Mouse (Mus musculus) stomach, postnatal 0 days (tissue): ENCODE measurements around the gene Arhgap4. TPM values are rescaled to one million over a fixed set of nuclear protein-coding genes. Genes with fewer than 3 reads are reported as not detected.

Source experiments
- ATAC-seq: fragments of 200-750 bp; cut with Nextera tagmentation; 2 replicates; pipeline ENCODE4 v1.8.0; 2017; ENCODE audit not compliant: low FRiP score, low TSS enrichment
- DNase-seq: peaks from one replicate; pipeline ENCODE4 v3.0.0-alpha.2; 2016; ENCODE audit warnings: low spot score
- H3K27ac ChIP-seq: fragments of 300-500 bp; sonication (generic); replicated peaks from 2 replicates; pipeline ENCODE4 v1.5.1; 2014; ENCODE audit warnings: mild to moderate bottlenecking, control low read depth
- H3K27me3 ChIP-seq: fragments of 300-500 bp; sonication (generic); 2 replicates; pipeline ENCODE4 v1.6.1; 2014; ENCODE audit warnings: low read length; ENCODE audit not compliant: control insufficient read depth, insufficient read depth
- H3K36me3 ChIP-seq: fragments of 300-500 bp; sonication (generic); 2 replicates; pipeline ENCODE4 v1.6.1; 2014; ENCODE audit warnings: low read length, mixed read lengths; ENCODE audit not compliant: control insufficient read depth, insufficient read depth
- H3K4me1 ChIP-seq: fragments of 300-500 bp; sonication (generic); replicated peaks from 2 replicates; pipeline ENCODE4 v1.6.1; 2014; ENCODE audit warnings: antibody characterized with exemption; ENCODE audit not compliant: control insufficient read depth, insufficient read depth
- H3K4me2 ChIP-seq: fragments of 300-500 bp; sonication (generic); replicated peaks from 2 replicates; pipeline ENCODE4 v1.6.1; 2014; ENCODE audit warnings: low read depth, mild to moderate bottlenecking, control low read depth, moderate library complexity
- H3K4me3 ChIP-seq: fragments of 300-500 bp; sonication (generic); 2 replicates; pipeline ENCODE4 v1.5.1; 2014; ENCODE audit warnings: low read depth, low read length, control low read depth
- H3K9ac ChIP-seq: fragments of 300-500 bp; sonication (generic); 2 replicates; pipeline ENCODE4 v1.6.1; 2014; ENCODE audit warnings: mild to moderate bottlenecking, low read length, control low read depth, mixed read lengths
- H3K9me3 ChIP-seq: fragments of 300-500 bp; sonication (generic); 2 replicates; pipeline ENCODE4 v1.6.1; 2016; ENCODE audit warnings: low read length; ENCODE audit not compliant: control insufficient read depth
- CTCF ChIP-seq: IDR thresholded peaks from 2 replicates; pipeline ENCODE4 v1.5.1; 2016; ENCODE audit warnings: antibody characterized with exemption, low read depth, mild to moderate bottlenecking, moderate library complexity
- EP300 ChIP-seq: optimal IDR thresholded peaks from 2 replicates; pipeline ENCODE3; 2016; ENCODE audit warnings: antibody characterized with exemption
- WGBS: fragments of 180-500 bp; shearing (Covaris S2); extraction: QIAGEN DNeasy Blood & Tissue Kit; methylation state at CpG from one replicate; pipeline ENCODE4 v1.1.7; 2014; 5-methylcytosine and 5-hydroxymethylcytosine counted together
- polyA plus RNA-seq: library from polyadenylated mRNA; unstranded; fragments of >200 nt; fragmentation: Nextera tagmentation; extraction: Ambion mirVana; gene quantifications from 2 replicates; pipeline ENCODE4 v1.2.1, GENCODE M21; 2015

The Arhgap4 gene
- polyA plus RNA-seq, 1 experiment from 2014 or later: 1.2 TPM

DNA sequence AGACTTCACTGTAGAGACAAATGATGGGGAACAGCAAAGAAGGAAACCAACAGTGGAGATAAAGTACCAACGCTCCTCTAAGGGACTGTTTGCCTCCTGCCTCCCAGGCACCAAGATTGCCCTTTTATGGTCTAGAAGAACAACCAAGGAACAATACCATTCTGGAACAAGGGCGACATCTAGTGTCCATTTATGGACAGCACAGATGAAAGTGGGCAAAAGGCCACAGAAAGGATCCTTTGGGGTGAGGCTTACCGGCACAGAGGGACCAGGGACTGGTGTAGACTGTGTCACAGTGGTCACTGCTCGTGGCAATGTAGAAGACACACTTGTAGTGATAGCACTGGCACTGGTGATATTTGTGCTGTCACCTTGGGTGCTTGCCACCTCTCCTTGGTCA, 27.0 kb upstream of the Arhgap4 start:
- H3K4me2 ChIP-seq: no peak overlapping the region
- TF ChIP-seq CTCF: peak; percentile 90
- TF ChIP-seq EP300: no peak
- DNase-seq (peak; percentile 44), ATAC-seq (peak; percentile 67)
- no peaks in the 10 kb centered on the region for H3K27me3 ChIP-seq
- no peak overlapping the region for H3K9ac ChIP-seq
- H3K4me3 ChIP-seq: no peak overlapping the region
- peaks cover 5% of the 10 kb centered on the region; the same call in 1 of the 2 replicates for H3K36me3 ChIP-seq
- WGBS: 26% methylated on average over 4 of the region's 4 CpGs
- H3K27ac ChIP-seq: peak overlapping the region; percentile 56; the same call in 1 of the 2 replicates
- no peaks in the 10 kb centered on the region for H3K9me3 ChIP-seq
- H3K4me1 ChIP-seq: no peaks in the 10 kb centered on the region

- Histone ChIP-seq H3K9ac (no peak overlapping the region), H3K36me3 (peaks cover 5% of the 10 kb centered on the region; the same call in 1 of the 2 replicates), H3K9me3 (no peaks in the 10 kb centered on the region), H3K27me3 (no peaks in the 10 kb centered on the region), H3K27ac (no peak overlapping the region), H3K4me2 (no peak overlapping the region), H3K4me1 (no peaks in the 10 kb centered on the region), H3K4me3 (no peak overlapping the region)
- TF ChIP-seq EP300 (no peak), CTCF (no peak)
- WGBS: 74% methylated on average over 6 of the region's 6 CpGs
- DNase-seq: no peak
- ATAC-seq: no peak
Observed at GRCm38 (mm10) chrX:73946896-73947295, 25.2 kb upstream of the Arhgap4 start.

DNA sequence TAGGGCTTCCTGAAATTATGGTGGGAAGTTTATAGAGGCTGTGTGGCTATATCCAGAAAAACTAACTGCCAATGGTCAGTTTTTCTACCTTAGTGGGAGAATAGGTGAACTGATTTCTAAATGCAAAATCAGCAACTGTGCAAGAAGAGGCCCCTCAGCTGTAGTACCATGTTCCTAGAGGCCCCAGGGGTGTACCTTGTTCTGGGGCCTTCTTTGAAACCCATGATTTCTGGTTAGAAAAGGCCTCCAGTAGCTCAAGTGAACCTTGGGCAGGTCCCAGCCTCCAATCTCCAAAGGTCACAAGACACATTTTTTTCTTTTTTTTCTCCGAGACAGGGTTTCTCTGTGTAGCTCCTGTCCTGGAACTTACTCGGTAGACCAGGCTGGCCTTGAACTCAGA, 20.6 kb upstream of the Arhgap4 start:
- Histone ChIP-seq H3K9ac (no peak overlapping the region), H3K36me3 (peaks cover 2% of the 10 kb centered on the region; the same call in 1 of the 2 replicates), H3K9me3 (no peaks in the 10 kb centered on the region), H3K4me1 (no peaks in the 10 kb centered on the region), H3K4me2 (no peak overlapping the region), H3K27me3 (no peaks in the 10 kb centered on the region), H3K4me3 (no peak overlapping the region), H3K27ac (no peak overlapping the region)
- ATAC-seq (no peak), DNase-seq (no peak)
- no peak for TF ChIP-seq CTCF
- no peak for TF ChIP-seq EP300
- WGBS: 60% methylated on average over 2 of the region's 2 CpGs

DNA sequence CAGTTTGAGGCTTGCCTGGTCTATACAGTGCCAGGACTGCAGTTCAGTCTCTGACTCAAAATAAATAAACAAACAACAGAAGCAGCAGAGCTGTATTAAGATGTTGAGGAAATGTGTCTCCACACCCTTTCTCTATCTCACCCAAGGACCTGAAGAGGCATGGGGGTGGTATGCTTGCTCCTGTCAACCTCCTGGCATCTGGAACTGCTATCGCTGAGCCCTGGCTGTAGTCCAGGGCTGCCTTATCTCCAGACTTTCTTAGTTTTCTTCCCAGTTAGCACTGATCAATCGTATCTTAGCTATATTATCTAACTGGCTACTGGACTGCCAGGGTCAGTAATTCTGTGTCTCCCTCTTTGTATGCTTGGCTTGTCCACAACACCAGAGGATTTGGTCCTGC, 20.2 kb upstream of the Arhgap4 start:
- no peaks in the 10 kb centered on the region for H3K27me3 ChIP-seq
- no peaks in the 10 kb centered on the region for H3K9me3 ChIP-seq
- TF ChIP-seq CTCF: no peak
- no peak for TF ChIP-seq EP300
- no peak overlapping the region for H3K4me3 ChIP-seq
- no peak overlapping the region for H3K9ac ChIP-seq
- no peak overlapping the region for H3K4me2 ChIP-seq
- ATAC-seq (no peak), DNase-seq (no peak)
- H3K4me1 ChIP-seq: no peaks in the 10 kb centered on the region
- H3K36me3 ChIP-seq: peaks cover 2% of the 10 kb centered on the region; the same call in 1 of the 2 replicates
- H3K27ac ChIP-seq: no peak overlapping the region
- 53% methylated on average over 2 of the region's 2 CpGs for WGBS

DNA sequence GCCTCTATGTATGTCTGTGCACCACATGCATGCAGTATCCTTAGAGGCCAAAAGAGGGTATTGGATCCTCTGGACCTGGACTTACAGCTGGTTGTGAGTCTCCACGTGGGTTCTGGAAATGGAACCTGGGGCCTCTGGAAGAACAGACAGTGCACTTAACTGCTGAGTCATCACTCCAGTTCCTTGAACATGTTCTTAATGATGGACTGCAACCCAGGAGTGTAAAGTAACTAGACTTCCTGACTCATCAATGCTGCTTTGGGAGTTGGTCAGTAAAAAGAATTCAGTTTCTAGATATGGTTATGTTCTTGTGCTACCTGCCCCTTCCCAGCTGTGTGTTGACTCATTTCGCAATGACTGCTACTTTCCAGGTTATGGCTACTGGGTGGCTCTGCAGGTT, 10.2 kb upstream of the Arhgap4 start:
- Histone ChIP-seq H3K9me3 (no peaks in the 10 kb centered on the region), H3K36me3 (no peaks in the 10 kb centered on the region), H3K4me1 (no peaks in the 10 kb centered on the region), H3K27me3 (no peaks in the 10 kb centered on the region), H3K4me2 (no peak overlapping the region), H3K27ac (no peak overlapping the region), H3K4me3 (no peak overlapping the region), H3K9ac (no peak overlapping the region)
- DNase-seq (no peak), ATAC-seq (peak; percentile 41)
- no peak for TF ChIP-seq EP300
- TF ChIP-seq CTCF: no peak
- WGBS: 60% methylated on average over 2 of the region's 2 CpGs

- no peak within 1 kb of the TSS for H3K9ac ChIP-seq
- TF ChIP-seq EP300 (no peak), CTCF (peak; percentile 55)
- no peaks in the 10 kb centered on the region for H3K4me1 ChIP-seq
- peak; percentile 87 for ATAC-seq
- peak within 1 kb of the TSS; percentile 45 for H3K4me2 ChIP-seq
- no peak within 1 kb of the TSS for H3K27ac ChIP-seq
- no peaks in the 10 kb centered on the region for H3K9me3 ChIP-seq
- WGBS: 41% methylated on average over 17 of the region's 17 CpGs
- H3K27me3 ChIP-seq: no peaks in the 10 kb centered on the region
- H3K4me3 ChIP-seq: peak within 1 kb of the TSS; percentile 31
- peak; percentile 55 for DNase-seq
- H3K36me3 ChIP-seq: no peaks in the 10 kb centered on the region
Observed at GRCm38 (mm10) chrX:73930402-73931062, 8.9 kb upstream of the Arhgap4 start, which contains the start of gene Renbp. Gene Renbp (minus strand): TSS chrX:73930850.
